Mouse (Mus musculus) thymus, adult 2 months (tissue): Measurements from ENCODE around the gene Dok4.

Experiments
- CTCF ChIP-seq: fragments of 200-500 bp; IDR thresholded peaks from 2 replicates; pipeline ENCODE4 v1.5.1; 2012; ENCODE audit warnings: mild to moderate bottlenecking, control low read depth, low read length, moderate library complexity, borderline replicate concordance; ENCODE audit not compliant: control insufficient read depth, poor library complexity, insufficient read depth; ENCODE audit errors: extremely low read depth
- POLR2A ChIP-seq: fragments of 200-500 bp; IDR thresholded peaks from 2 replicates; pipeline ENCODE4 v1.6.1; 2012; ENCODE audit warnings: mild to moderate bottlenecking, low read length, control low read depth, moderate library complexity; ENCODE audit not compliant: control insufficient read depth, poor library complexity, insufficient read depth; ENCODE audit errors: extremely low read depth

GRCm38 (mm10) chr8:94861352-94861910 is 14.7 kb downstream of the Dok4 start:
- TF ChIP-seq POLR2A (no peak), CTCF (no peak)
